Comparison of ENCODE assay signal across 22 mouse cellular contexts in genomic region chr4:106247398-106247797, GRCm38 (mm10).
"Had no signal": no experiment of that assay in that cellular context is flagged by ENCODE, and none has a peak within 500 bp of the region (broad histone marks: within the 10 kb centered on the region; RNA-seq: fewer than 3 reads in every experiment).

No protein-coding gene starts in this region.

- DNase-seq: kidney, adult 11 months; kidney, adult 8-10 months; kidney, postnatal 10 days; kidney, postnatal 36 days; layer of hippocampus, postnatal 36 days; lung, adult 18-20 months; lung, postnatal 10 days; lung, postnatal 36 days; retina, postnatal 1 day; right cerebral cortex, postnatal 25 days; thymus, adult 2 months; thymus, postnatal 14 days had no signal

- H3K36me3 ChIP-seq: kidney, embryonic 15.5 days; lung, embryonic 15.5 days; midbrain, embryonic 10.5 days; midbrain, embryonic 13.5 days; neural tube, embryonic 13.5 days had no signal

- H3K4me3 ChIP-seq: kidney, embryonic 15.5 days; left cerebral cortex, adult 2 months; lung, embryonic 15.5 days; megakaryocyte, embryonic 14.5 days; midbrain, embryonic 10.5 days; midbrain, embryonic 13.5 days; myocyte; neural tube, embryonic 13.5 days had no signal

- H3K27me3 ChIP-seq: kidney, embryonic 15.5 days; lung, embryonic 15.5 days; megakaryocyte, embryonic 14.5 days; midbrain, embryonic 13.5 days; neural tube, embryonic 13.5 days had no signal

- H3K4me1 ChIP-seq: kidney, embryonic 15.5 days; lung, embryonic 15.5 days; midbrain, embryonic 10.5 days; midbrain, embryonic 13.5 days; neural tube, embryonic 13.5 days had no signal

- ATAC-seq: midbrain, embryonic 13.5 days; midbrain, embryonic 16.5 days had no signal

- H3K9ac ChIP-seq: kidney, embryonic 15.5 days; lung, embryonic 15.5 days; midbrain, embryonic 13.5 days; neural tube, embryonic 13.5 days had no signal

- H3K27ac ChIP-seq: kidney, embryonic 15.5 days; left cerebral cortex, adult 2 months; lung, embryonic 15.5 days; midbrain, embryonic 10.5 days; midbrain, embryonic 13.5 days; neural tube, embryonic 13.5 days; stomach, postnatal 0 days had no signal

- H3K9me3 ChIP-seq: kidney, embryonic 15.5 days; lung, embryonic 15.5 days; midbrain, embryonic 10.5 days; midbrain, embryonic 13.5 days; neural tube, embryonic 13.5 days had no signal

- H3K4me2 ChIP-seq: kidney, embryonic 15.5 days; lung, embryonic 15.5 days; midbrain, embryonic 13.5 days; neural tube, embryonic 13.5 days had no signal
